Mouse (Mus musculus) thymus, adult 2 months (tissue): Measurements from ENCODE around the gene Acsl6.

ENCODE experiments used
- CTCF ChIP-seq: fragments of 200-500 bp; IDR thresholded peaks from 2 replicates; pipeline ENCODE4 v1.5.1; 2012; ENCODE audit warnings: mild to moderate bottlenecking, control low read depth, low read length, moderate library complexity, borderline replicate concordance; ENCODE audit not compliant: control insufficient read depth, poor library complexity, insufficient read depth; ENCODE audit errors: extremely low read depth
- POLR2A ChIP-seq: fragments of 200-500 bp; IDR thresholded peaks from 2 replicates; pipeline ENCODE4 v1.6.1; 2012; ENCODE audit warnings: mild to moderate bottlenecking, low read length, control low read depth, moderate library complexity; ENCODE audit not compliant: control insufficient read depth, poor library complexity, insufficient read depth; ENCODE audit errors: extremely low read depth

DNA sequence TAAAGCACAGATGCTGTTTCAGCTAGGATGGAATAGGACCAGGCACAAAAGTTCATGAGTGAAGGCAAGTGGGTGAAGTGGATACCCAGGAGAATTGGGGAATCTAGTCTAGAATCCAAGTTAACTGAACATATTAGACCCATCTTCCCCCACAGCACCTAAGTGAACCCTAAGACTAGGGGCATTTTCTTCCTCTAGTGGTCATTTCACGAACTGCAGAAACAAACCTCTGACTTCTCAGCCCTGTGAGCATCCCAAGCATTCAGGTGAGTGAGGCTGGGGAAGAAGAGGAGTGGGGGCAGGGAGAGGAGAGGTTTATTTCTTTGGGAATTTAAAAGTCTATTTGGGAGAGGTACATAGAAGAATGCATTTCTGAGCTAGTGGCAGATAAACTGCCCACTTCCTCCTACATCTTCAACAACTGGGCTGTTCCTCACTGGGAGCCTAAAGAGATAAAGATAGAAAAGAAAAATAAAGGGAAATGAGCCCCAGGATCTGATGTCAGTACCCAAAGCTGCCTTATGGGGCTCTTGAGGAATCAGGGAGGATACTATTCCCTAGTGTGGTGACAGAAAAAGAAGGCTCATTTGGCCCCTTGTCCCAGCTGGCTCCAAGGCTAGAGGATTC is 40.1 kb upstream of the Acsl6 start:
- TF ChIP-seq CTCF (no peak), POLR2A (no peak)
